Mouse (Mus musculus): ENCODE measurements around the gene Actr8. TPM values are rescaled to one million over a fixed set of nuclear protein-coding genes. Genes with fewer than 3 reads are reported as not detected.

Actr8 gene
- total and polyA plus RNA-seq, 2 experiments from 2014 or later, result 40.0 to 51.3 TPM

DNA sequence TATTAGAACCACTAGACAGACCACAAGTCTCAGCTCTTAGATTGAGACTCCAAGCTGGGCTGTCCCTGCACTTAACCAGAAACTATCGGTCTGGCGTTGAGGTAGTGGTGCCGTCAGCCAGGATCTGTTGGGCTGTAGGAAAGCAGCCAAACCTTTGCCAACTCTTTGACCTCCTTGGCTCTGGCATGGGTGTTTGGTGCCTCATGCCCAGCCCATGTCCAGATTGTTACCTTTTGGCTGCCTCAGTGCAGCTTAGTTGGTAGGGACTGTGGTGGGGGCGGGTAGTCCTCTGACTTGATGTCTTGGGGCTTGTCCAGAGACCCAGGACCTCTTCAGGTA is 40.3 kb downstream of the Actr8 start:
- no peaks in the 10 kb centered on the region for H3K36me3 ChIP-seq (ENCODE audit: insufficient read depth, low read length)
- H3K9me3 ChIP-seq (ENCODE audit: low read length), result no peaks in the 10 kb centered on the region
- DNase-seq (ENCODE audit: low spot score) (no peak), ATAC-seq (no peak)
- no peak overlapping the region for H3K4me3 ChIP-seq (ENCODE audit: low read length)
- TF ChIP-seq CTCF (IDR thresholded peaks at IDR 0.05; ENCODE audit: low read depth), result no peak
- H3K4me1 ChIP-seq (ENCODE audit: insufficient read depth, low read length), result no peaks in the 10 kb centered on the region
- no peak overlapping the region for H3K27ac ChIP-seq
- H3K27me3 ChIP-seq (ENCODE audit: insufficient read depth, low read length), result no peaks in the 10 kb centered on the region
- no peak overlapping the region for H3K4me2 ChIP-seq (ENCODE audit: low read depth, low read length)
- WGBS, result 79% methylated on average over 4 of the region's 4 CpGs
- no peak overlapping the region for H3K9ac ChIP-seq (replicated peaks; ENCODE audit: low read length)

DNA sequence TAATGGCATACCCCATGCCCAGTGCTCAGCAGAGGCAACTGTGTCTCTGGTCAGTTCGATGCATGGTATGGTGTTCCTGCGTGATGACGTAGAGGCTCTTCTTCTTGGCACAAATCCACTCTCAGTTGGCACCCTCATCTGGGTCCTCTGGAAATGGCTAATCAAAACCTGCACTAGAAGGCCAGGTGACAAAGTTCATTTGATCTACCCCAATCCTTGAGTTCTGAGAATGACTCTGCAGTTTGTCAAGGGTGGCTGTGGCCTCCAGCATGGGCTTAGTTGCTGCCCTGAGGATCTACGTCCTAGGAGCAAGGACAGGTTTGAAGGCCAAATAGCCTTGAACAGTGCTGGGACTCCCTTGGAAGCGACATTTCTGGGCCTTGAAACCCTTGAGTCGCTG is 40.7 kb downstream of the Actr8 start:
- DNase-seq (ENCODE audit: low spot score) (no peak), ATAC-seq (no peak)
- Histone ChIP-seq H3K4me3 (ENCODE audit: low read length) (no peak overlapping the region), H3K9ac (replicated peaks; ENCODE audit: low read length) (no peak overlapping the region), H3K9me3 (ENCODE audit: low read length) (no peaks in the 10 kb centered on the region), H3K4me1 (ENCODE audit: insufficient read depth, low read length) (no peaks in the 10 kb centered on the region), H3K27me3 (ENCODE audit: insufficient read depth, low read length) (no peaks in the 10 kb centered on the region), H3K36me3 (ENCODE audit: insufficient read depth, low read length) (no peaks in the 10 kb centered on the region), H3K4me2 (ENCODE audit: low read depth, low read length) (no peak overlapping the region), H3K27ac (no peak overlapping the region)
- no peak for TF ChIP-seq CTCF (IDR thresholded peaks at IDR 0.05; ENCODE audit: low read depth)
- WGBS, result 94% methylated on average over 6 of the region's 6 CpGs

DNA sequence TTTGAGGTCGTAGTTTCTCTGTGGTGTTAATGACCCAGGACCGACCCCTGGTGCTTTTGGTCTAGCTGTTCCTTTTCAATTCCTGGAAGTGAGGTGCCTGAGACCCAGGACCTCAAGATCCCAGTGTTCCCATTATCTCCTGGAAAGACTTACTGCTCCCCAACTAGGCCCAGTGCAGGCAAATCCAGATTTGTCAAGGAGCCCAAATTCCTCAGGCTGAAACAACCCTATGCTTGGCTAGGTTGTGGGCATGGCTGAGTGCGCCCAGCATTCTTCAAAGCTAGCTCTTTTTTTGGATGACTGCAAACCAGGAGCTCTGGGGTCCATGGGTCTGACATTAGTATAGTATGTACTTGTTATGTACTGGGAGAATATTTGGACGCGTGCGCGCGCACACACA is 41.2 kb downstream of the Actr8 start:
- DNase-seq (ENCODE audit: low spot score), result no peak
- Histone ChIP-seq H3K36me3 (ENCODE audit: insufficient read depth, low read length) (no peaks in the 10 kb centered on the region), H3K4me3 (ENCODE audit: low read length) (no peak overlapping the region), H3K27me3 (ENCODE audit: insufficient read depth, low read length) (no peaks in the 10 kb centered on the region), H3K27ac (no peak overlapping the region), H3K4me1 (ENCODE audit: insufficient read depth, low read length) (no peaks in the 10 kb centered on the region), H3K9me3 (ENCODE audit: low read length) (no peaks in the 10 kb centered on the region), H3K9ac (replicated peaks; ENCODE audit: low read length) (no peak overlapping the region), H3K4me2 (ENCODE audit: low read depth, low read length) (no peak overlapping the region)
- 94% methylated on average over 8 of the region's 8 CpGs for WGBS
- no peak for TF ChIP-seq CTCF (IDR thresholded peaks at IDR 0.05; ENCODE audit: low read depth)
- ATAC-seq, result no peak

GRCm38 (mm10) chr14:30019792-30020575 is 41.8 kb downstream of the Actr8 start:
- Histone ChIP-seq H3K4me3 (ENCODE audit: low read length) (no peak overlapping the region), H3K27ac (no peak overlapping the region), H3K4me2 (ENCODE audit: low read depth, low read length) (no peak overlapping the region), H3K36me3 (ENCODE audit: insufficient read depth, low read length) (no peaks in the 10 kb centered on the region), H3K9ac (replicated peaks; ENCODE audit: low read length) (no peak overlapping the region), H3K27me3 (ENCODE audit: insufficient read depth, low read length) (no peaks in the 10 kb centered on the region), H3K9me3 (ENCODE audit: low read length) (no peaks in the 10 kb centered on the region), H3K4me1 (ENCODE audit: insufficient read depth, low read length) (no peaks in the 10 kb centered on the region)
- no peak for ATAC-seq
- no peak for TF ChIP-seq CTCF (IDR thresholded peaks at IDR 0.05; ENCODE audit: low read depth)
- no peak for DNase-seq (ENCODE audit: low spot score)
- 53% methylated on average over 9 of the region's 9 CpGs for WGBS

DNA sequence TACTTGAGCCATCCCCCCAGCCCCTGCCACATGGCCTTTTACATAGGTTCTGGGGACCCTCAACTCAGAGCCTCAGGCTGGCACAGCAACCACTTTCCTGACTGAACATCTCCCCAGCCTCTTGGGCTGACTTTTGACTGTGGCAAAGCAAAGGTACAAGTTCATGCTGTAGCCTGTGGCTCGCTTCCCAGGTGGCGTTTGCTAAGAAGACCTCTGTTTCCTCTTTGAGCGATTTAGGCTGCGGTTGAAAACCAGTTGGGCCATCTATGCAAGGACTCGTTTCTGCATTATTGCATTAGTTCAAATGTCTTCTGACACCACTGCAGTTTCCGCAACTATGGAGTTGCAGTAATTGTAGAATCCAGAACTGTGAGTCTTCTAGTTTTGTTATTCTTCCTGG is 44.3 kb downstream of the Actr8 start:
- Histone ChIP-seq H3K27me3 (ENCODE audit: insufficient read depth, low read length) (no peaks in the 10 kb centered on the region), H3K9ac (replicated peaks; ENCODE audit: low read length) (no peak overlapping the region), H3K4me2 (ENCODE audit: low read depth, low read length) (no peak overlapping the region), H3K9me3 (ENCODE audit: low read length) (no peaks in the 10 kb centered on the region), H3K27ac (no peak overlapping the region), H3K4me3 (ENCODE audit: low read length) (no peak overlapping the region), H3K4me1 (ENCODE audit: insufficient read depth, low read length) (no peaks in the 10 kb centered on the region), H3K36me3 (ENCODE audit: insufficient read depth, low read length) (no peaks in the 10 kb centered on the region)
- ATAC-seq (no peak), DNase-seq (ENCODE audit: low spot score) (no peak)
- 94% methylated on average over 6 of the region's 6 CpGs for WGBS
- no peak for TF ChIP-seq CTCF (IDR thresholded peaks at IDR 0.05; ENCODE audit: low read depth)

GRCm38 (mm10) chr14:30024387-30024786 is 46.2 kb downstream of the Actr8 start:
- TF ChIP-seq CTCF (IDR thresholded peaks at IDR 0.05; ENCODE audit: low read depth), result no peak

GRCm38 (mm10) chr14:30027378-30027777 is 49.2 kb downstream of the Actr8 start:
- Histone ChIP-seq H3K4me1 (ENCODE audit: insufficient read depth, low read length) (no peaks in the 10 kb centered on the region), H3K4me3 (ENCODE audit: low read length) (no peak overlapping the region), H3K36me3 (ENCODE audit: insufficient read depth, low read length) (no peaks in the 10 kb centered on the region), H3K9ac (replicated peaks; ENCODE audit: low read length) (no peak overlapping the region), H3K4me2 (ENCODE audit: low read depth, low read length) (no peak overlapping the region), H3K27ac (no peak overlapping the region), H3K27me3 (ENCODE audit: insufficient read depth, low read length) (no peaks in the 10 kb centered on the region), H3K9me3 (ENCODE audit: low read length) (no peaks in the 10 kb centered on the region)
- DNase-seq (ENCODE audit: low spot score), result no peak
- ATAC-seq, result no peak
- WGBS, result 59% methylated on average over 2 of the region's 2 CpGs
- TF ChIP-seq CTCF (IDR thresholded peaks at IDR 0.05; ENCODE audit: low read depth), result peak; percentile 31; the same call in 1 of the 2 replicates

More at GRCm38 (mm10) chr14:30024387-30024786, 46.2 kb downstream of the Actr8 start:
- H3K27me3 ChIP-seq (ENCODE audit: insufficient read depth, low read length), result no peaks in the 10 kb centered on the region
- no peak for DNase-seq (ENCODE audit: low spot score)
- no peaks in the 10 kb centered on the region for H3K36me3 ChIP-seq (ENCODE audit: insufficient read depth, low read length)
- no peak overlapping the region for H3K4me2 ChIP-seq (ENCODE audit: low read depth, low read length)
- WGBS, result 75% methylated on average over 7 of the region's 7 CpGs
- no peaks in the 10 kb centered on the region for H3K9me3 ChIP-seq (ENCODE audit: low read length)
- no peak overlapping the region for H3K4me3 ChIP-seq (ENCODE audit: low read length)
- H3K9ac ChIP-seq (replicated peaks; ENCODE audit: low read length), result no peak overlapping the region
- no peaks in the 10 kb centered on the region for H3K4me1 ChIP-seq (ENCODE audit: insufficient read depth, low read length)
- H3K27ac ChIP-seq, result no peak overlapping the region
- ATAC-seq, result no peak
